Mouse (Mus musculus): Measurements from ENCODE around the gene Lysmd1.

Gene Lysmd1

DNA sequence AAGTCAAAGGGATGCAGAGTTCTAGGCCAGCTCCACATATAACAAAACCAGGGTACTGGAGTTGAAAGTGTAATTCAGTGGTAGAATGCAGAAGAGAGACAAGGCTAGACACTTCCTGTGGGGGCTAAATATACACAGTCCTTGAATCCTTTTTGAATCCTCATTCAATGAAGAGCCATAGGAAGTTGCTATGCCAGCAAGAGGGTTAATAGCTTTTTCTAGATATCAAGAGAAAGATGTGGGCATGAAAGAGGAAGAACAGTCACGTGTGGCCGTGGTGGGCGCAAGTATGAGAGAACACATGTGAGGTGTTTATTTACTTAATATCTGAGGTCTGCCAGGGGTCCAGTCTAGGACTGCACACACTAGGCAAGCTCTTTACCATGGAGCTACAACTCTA, 2.4 kb downstream of the Lysmd1 start:
- DNase-seq (ENCODE audit: low spot score in 2 of 2) = peak in 1 of 2 experiments; percentile 57

DNA sequence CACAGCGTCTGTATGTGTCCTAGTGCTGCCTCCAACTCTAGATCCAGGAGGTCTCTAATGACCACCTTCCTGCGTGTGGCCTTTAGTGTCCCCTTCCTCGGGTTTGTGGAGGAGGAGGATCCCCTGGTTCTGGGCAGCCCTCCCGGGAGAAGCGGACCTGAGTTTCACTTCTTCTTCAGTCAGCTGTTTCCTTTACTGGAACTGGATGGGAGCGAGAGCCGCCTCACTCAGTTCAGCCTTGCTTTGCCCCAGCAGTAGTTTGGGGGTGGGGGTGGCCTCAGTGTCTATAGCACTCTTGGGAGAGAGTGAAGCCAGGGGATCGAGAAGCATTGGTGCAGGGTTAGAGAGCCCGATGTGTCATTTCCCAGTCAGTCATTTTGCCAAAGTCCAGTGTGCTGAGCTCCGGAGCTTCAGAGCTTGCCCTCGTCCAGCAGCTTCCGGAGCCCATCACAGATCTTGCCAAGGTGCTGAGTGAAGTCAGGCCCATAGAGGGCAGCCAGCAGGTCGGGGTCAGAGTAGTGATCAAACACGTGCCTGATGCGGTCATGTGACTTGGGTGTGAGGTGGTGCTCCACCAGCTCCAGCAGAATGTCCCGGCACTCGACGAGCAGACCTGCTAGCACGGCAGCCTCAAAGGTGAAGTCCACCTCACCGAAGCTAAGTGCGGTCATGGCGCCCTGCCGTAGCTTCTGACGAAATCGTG, 5.8 kb downstream of the Lysmd1 start:
- DNase-seq (ENCODE audit: low spot score in 2 of 2) = peak in 1 of 2 experiments; percentile 67

DNA sequence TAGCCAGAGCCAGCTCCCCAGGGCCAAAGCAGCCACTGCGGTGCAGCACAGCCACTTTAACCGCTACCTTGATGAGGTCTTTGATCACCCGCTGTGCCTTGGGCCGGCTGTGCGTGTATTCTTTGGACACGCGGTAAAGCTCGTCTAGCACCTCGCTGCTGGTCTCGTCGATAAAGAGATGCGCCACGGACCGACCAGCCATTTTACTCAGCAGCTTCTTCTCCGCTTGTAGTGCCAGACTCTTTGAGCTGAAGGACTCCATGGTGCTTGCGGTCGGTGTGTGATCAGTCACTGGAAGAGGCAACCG, 6.4 kb downstream of the Lysmd1 start:
- no peak for DNase-seq (ENCODE audit: low spot score in 2 of 2)

DNA sequence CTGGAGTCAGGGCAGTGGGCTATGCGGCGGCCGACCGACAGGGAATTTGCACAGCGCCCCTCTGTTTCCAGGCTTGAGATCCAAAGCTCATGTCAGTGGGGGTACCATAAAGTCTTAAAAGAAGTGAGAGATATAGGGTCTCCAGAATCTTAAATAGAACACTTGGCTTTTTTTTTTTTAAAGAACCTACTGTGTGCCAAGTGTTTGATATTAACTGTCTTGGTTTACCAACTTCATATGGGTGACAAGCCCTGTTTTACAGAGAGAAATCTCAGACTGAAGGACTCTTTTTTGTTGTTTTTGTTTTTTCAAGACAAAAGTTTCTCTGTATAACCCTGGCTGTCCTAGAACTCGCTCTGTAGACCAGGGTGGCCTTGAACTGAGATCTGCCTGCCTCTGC, 6.9 kb downstream of the Lysmd1 start:
- no peak for DNase-seq (ENCODE audit: low spot score in 2 of 2)

DNA sequence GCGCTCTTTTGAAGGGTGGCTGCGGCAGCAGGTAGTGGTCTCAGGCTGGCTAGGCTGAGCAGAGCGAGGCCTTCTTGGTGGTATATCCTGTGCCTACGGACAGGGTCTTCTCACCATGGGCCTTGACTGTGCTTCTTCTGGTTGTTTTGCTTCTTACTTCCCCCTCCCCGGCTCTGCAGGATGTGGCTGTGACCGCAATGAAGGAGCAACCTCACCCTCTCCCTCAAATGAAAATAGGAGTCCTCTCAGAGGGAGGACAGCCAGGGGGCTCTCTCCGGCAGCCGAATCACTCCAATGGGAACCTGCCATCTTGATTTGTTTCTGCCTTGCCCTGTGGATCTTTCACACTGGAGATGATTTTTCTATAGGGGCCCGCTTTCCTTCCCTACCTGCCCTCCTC, 7.6 kb downstream of the Lysmd1 start:
- peak; percentile 48 to 74 for DNase-seq (ENCODE audit: low spot score in 2 of 2)

DNA sequence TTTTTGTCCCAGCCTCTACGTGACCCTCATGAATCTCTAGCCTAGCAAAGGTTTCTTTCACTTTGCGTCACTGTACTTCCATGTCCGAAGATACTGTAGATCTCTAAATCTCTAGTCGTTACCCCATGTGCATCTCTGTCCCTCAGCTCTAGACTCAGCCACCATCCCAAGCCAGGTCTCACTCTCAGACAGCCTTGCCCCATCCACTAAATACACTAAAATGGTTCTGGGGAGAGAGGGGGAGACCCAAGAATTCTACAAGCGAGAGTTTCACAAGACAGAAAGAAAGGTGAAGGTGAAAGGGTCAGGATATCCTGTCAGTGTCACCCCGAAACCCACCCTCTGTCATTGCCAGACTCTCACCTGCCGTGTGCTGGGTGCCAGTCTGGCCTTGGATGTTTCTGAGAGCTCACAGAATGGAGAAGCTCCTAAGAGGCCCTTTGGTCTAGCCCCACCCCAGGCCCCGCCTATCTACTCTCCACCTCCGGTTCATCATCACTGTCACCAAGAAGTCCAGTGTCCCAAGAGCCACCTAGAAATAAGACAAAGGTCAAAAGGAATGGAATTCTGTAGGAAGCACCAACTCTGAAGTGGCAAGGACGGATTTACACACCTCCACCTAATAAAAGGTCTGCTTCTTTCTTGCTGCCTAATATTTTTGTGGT, 8.2 kb downstream of the Lysmd1 start, which contains the start of gene Tnfaip8l2:
TSS of gene Tnfaip8l2 (minus strand) at position 409 of the 665 bp plus-strand sequence.
- DNase-seq (ENCODE audit: low spot score in 2 of 2) = peak; percentile 73 to 82

DNA sequence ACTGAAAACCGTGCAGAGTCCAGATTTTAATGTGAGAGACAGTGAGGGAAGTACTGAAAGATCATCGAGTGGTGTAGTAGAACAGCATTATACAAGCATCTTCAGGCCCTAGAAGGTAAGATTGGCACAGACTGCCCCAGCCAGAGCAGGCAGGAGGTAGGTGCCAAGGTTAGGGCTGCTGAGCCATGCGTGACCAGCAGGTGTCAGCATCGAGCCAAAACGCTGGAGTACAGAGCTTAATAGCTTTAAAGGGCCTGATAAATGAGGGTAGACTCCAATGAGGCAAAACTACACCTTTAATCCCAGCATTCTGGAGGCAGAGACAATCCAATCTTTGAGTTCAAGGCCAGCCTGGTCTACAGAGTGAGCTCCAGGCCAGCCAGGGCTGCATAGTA, 8.7 kb downstream of the Lysmd1 start:
- peak; percentile 89 to 97 for DNase-seq (ENCODE audit: low spot score in 2 of 2)

DNA sequence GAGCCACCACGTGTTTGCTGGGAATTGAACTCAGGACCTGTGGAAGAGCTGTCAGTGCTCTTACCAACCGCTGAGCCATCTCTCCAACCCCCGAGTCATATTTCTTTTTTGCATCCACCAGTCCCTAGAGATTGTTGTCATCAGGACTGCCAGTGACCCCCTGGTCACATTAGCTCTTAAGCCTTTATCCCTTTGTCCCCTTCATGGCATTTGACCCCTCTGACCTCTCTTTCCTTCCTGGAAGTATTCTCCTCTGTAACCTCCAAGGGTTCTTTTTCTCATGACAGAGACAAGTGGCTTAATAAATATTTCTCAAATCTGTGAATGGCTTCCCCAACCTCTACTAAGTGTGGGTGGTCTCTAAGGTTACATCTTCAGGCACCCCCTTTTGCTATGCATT, 14.0 kb downstream of the Lysmd1 start:
- no peak for DNase-seq (ENCODE audit: low spot score in 2 of 2)

DNA sequence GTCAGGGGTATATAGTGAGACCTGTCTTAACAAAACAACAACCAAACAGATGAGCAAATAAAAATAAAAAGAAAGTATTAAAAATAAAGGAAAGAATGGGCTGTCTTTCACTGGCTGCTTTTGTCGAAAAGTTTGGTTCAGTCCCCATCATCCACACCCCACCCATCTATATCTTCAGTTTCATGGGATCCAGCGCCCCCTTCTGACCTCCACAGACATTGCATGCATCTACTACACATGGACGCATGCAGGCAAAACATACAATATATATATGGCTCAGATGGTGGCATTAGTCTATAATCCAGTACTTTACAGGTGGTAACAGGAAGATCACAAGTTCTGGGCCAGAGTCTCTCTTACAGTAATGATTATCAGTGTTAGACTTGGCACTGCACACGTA, 20.0 kb downstream of the Lysmd1 start:
- DNase-seq (ENCODE audit: low spot score in 2 of 2) = peak; percentile 68 to 85

DNA sequence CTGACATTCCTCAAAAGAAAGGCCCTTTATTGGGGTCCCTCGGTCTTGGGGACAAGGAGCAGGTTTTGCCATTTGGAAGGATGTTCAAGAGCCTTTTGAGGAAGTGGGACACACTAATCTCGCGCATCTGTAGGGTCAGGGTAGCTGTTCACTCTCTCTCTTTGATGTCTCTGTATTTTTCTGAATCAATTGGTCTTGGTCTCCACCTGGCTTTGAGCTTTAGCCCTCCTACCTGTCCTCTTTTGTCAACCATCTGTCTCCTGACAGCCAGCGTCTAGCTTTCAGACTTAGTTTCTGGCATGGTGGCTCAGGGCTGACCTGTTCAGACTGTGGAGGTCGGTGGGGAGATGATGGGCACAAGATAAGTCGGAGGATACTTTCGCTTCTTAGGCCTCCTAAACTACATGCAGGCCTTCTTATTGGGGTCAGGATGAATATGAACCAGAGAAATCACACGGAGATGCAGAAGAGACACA, 25.7 kb downstream of the Lysmd1 start:
- DNase-seq (ENCODE audit: low spot score in 2 of 2) = no peak

DNA sequence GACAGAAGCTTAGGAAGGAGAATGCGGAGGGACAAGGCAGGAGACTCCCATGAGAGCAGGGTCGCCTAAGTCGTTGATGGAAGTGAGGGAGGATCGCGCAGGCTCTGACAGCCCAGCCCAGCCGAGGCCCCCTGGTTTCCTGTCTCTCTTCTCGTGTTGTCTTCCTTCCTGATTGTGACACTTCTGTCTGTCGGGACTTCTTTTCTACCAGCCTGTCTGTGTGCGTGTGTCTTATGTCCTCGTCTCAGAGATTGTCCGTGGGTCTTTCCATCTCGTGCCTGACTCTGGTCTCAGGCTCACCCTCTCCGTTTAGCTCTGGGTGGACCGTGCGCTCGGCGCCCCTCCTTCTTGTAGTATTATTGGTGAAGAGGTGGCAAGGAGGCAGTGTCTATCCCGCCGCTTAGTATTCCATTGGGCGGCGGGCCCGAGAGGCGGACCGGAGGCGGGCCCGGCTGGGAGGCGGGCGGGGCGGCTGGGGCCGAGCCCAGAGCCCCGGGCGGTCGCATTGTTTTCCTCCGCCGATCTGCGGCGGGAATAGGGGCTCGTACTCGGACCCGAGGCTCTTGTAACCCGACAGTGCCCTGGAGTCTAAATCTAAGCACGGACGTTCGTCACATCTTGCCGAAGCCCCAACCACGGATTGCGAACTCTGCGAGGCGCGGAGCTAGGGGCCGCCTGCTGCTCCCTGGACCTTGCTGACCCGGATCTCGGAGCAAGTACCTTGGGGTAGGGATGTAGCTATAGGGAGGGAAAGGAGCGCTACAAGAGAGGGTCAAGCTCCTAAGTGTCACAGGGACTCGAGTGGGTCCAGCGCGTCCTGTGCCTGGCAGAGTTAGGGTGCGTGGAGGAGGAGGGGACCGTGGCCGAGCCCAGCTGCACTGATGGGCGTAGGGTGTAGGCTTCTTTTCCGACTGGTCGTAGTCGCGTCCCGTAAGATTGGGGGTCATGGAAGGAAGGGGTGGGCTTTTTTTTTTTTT, 26.4 kb downstream of the Lysmd1 start, which contains the start of gene Sema6c:
TSS of gene Sema6c (plus strand) at position 471 of the 977 bp plus-strand sequence.
- DNase-seq (ENCODE audit: low spot score in 2 of 2) = peak; percentile 86 to 93

DNA sequence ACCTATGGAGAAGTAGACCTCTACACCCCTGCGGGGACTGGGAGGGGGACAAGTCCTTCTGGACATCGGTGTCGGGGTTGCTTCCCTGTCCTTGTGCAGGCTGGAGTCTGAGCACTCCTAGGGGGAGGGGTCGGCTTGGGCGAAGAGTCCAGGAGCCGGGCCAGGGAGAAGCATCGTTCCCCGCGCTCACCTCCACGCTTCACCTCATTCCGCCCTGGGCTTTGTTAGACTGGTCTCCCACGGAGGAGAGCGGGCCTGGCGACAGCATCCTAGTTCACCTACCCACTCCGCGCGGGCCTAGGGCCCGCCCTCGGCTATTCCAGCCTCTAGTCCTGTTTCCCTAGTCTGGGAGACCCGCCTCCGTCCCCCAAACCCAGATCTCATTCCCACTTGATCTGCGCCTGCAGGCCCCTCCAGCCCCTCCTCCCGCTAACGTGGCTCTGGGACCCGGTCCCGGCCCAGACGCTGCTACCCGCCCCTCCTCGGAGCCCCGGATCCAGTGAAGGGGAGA, 27.2 kb downstream of the Lysmd1 start:
- no peak for DNase-seq (ENCODE audit: low spot score in 2 of 2)

DNA sequence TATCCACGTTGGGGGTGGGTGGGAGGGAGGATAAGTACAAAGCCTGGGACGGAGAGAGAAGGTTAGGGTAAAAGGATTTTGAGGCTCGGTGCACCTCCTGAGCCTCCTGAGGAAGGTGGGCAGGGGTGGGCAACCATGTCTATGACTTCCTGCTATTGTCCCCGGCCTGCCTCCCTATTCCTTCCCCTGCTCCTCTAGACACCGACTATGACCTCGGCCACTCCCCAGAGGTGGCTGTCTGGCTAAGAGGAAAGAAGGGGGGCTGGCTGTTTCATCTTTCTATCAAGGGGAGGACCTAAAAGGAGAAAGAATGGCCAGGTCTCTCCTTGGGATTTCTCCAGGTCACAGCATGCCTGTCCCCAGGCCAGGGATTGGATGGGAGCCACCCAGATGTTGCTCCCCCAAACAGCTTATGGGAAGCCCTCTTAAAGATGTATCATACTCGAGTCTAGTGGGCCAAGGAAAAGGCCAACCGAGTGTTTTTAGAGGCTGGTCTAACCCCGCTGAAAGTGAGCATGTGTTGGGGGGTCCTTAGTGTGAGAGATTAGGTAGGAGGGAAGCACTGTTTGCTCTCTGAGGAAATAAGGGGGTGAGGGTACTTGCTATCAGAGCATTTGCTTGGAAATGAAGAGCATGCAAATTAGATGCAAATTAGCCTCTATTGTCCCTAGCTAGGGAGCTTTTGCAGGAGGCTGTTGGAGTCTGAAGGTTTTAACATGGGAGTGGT, 27.9 kb downstream of the Lysmd1 start:
- no peak for DNase-seq (ENCODE audit: low spot score in 2 of 2)

DNA sequence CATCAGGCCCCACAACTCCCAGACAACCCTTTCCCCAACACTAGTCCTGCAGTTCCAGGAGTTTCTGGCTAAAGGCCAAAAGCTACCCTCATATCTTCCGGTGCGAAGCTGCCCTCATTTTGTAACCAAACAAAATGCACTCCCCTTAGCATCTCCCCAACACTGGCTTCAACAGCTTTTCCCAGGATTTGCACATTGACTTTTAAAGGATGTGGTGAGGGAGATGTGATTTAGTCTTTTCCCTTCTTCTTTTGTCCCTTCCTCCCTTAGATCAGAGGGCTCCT, 28.4 kb downstream of the Lysmd1 start:
- no peak for DNase-seq (ENCODE audit: low spot score in 2 of 2)

DNA sequence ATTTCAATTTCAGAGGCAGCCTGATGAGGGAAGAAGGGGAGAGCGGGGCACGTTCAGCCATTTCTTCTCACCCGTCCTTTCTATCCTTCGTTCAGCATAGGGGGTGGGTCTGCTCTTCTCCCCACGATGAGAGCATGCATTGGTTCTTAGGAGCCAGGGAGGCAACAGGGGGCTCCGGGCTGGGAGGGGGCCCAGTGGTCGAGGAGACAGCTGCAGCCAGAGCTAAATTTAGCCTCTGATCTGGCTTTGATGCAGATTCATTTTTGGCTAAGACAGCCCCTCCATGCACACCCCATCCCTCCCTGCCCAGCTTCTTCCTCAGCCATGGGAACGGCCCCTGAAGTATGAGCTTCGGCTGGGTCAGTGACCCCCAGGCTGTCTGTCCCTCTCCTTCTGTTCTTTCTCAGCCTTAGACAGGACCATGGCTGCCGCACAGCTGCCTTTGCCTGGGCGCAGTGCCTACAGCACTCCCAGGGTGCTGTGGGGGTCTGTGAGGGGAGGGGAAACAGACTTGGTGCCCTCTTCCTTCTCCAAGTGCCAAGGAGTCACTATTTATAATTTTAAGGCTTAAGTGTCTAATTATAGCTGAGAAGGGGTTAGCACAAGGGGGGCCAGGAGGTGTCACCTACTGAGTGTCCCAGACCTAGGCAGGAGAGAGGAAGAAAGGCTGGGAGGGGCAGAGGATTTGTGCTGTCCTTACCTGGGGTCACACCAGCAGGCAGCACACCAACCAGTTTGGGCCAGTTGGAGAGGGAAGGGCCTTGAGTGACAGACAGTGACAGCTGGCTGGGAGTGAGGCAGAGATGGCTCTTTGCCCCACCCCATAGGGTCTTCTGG, 29.7 kb downstream of the Lysmd1 start:
- no peak for DNase-seq (ENCODE audit: low spot score in 2 of 2)

DNA sequence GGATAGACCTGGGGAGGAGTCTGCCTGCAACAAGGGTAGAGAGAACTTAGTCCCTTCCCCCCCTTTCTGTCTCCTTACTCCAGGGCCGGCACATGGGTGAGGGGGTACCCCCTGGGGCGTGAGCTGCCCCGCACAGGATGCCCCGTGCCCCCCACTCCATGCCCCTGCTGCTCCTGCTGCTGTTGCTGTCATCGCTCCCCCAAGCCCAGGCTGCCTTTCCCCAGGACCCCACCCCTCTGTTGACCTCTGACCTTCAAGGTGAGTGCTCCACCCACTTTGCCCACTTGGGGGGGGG, 30.3 kb downstream of the Lysmd1 start:
- no peak for DNase-seq (ENCODE audit: low spot score in 2 of 2)

DNA sequence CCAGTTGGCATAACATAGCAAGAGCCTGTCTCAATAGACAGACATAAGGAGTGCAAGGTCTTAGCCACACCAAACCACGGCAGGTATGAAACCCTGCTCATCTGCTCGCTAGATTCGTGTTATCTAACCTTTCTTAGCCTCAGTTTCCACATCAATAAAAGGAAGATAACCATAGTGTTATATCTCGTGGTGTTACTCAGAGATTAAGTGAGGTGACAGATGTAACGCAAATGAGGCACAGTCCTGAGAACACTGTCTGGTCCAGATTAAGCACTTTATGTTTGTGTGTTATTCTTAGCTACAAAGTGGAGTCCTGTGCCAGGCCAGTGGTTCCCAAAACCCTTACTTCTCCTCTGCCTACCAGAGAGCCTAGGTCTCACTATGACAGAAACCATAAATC, 31.0 kb downstream of the Lysmd1 start:
- DNase-seq (ENCODE audit: low spot score in 2 of 2) = no peak

DNA sequence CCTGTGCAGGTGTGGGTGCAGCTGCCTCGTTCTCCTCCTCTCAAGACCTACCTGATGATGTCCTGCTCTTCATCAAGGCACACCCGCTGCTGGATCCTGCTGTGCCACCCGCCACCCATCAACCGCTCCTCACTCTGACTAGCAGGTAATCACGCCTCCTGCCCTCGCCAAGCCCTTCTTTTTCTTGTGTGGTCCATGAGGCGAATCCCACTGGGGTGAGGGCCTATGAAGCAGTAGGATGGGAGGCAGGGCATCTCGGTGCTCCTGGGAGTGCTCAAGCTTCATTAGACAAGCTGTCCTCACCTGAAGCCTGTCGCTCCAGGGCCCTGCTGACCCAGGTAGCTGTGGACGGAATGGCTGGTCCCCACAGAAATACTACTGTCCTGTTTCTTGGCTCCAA, 36.1 kb downstream of the Lysmd1 start:
- no peak for DNase-seq (ENCODE audit: low spot score in 2 of 2)

DNA sequence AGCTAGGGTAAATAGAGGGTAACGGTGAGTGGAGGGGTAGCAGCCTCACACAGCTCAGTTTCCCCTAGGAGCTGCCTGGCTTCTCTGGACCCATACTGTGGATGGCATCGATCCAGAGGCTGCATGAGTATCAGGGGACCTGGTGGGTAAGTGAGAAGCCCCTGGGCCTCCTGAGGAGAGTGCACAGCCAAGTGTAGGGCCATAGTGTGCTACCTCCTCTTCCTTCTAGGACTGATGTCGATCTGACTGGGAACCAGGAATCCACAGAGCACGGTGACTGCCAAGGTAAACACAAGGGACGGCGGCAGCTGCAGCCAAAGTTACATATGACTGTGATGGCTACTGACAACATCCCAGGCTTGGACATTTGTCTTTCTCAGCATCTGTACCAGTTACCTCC, 37.2 kb downstream of the Lysmd1 start:
- no peak for DNase-seq (ENCODE audit: low spot score in 2 of 2)

DNA sequence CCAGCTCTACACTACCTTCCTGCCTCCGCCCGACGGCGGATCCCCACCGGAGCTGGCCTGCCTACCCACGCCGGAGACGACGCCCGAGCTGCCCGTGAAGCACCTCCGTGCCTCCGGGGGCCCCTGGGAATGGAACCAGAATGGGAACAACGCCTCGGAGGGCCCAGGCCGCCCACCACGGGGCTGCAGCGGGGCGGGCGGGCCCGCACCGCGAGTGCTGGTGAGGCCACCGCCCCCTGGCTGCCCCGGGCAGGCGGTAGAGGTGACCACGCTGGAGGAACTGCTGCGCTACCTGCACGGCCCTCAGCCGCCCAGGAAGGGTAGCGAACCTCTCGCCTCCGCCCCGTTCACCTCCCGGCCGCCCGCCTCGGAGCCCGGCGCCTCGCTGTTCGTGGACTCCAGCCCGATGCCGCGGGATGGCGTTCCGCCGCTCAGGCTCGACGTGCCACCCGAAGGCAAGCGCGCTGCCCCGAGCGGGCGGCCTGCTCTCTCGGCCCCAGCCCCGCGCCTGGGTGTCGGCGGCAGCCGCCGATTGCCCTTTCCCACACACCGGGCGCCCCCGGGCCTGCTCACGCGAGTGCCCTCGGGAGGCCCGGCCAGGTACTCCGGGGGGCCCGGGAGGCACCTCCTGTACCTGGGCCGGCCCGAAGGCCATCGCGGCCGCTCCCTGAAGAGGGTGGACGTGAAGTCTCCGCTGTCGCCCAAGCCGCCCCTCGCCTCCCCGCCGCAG, 38.8 kb downstream of the Lysmd1 start:
- DNase-seq (ENCODE audit: low spot score in 2 of 2) = peak in 1 of 2 experiments; percentile 70
